Mouse (Mus musculus): Measurements from ENCODE around the gene Meis1.

Meis1 gene

GRCm38 (mm10) chr11:18990244-18990677 lies 28.5 kb downstream of the Meis1 start:
- 67% methylated on average over 6 of the region's 6 CpGs for WGBS

- WGBS = 44% methylated on average over 6 of the region's 6 CpGs
Observed at GRCm38 (mm10) chr11:18989669-18990243, 29.0 kb downstream of the Meis1 start.

- WGBS = 75% methylated on average over 4 of the region's 4 CpGs
Observed at GRCm38 (mm10) chr11:18988637-18989263, 30.0 kb downstream of the Meis1 start.

GRCm38 (mm10) chr11:18983813-18984212 lies 35.0 kb downstream of the Meis1 start:
- WGBS = 81% methylated on average over 2 of the region's 2 CpGs

- WGBS = 92% methylated on average over 7 of the region's 7 CpGs
Observed at GRCm38 (mm10) chr11:18983294-18983693, 35.5 kb downstream of the Meis1 start.

GRCm38 (mm10) chr11:18982331-18982730 lies 36.5 kb downstream of the Meis1 start:
- WGBS = 70% methylated on average over 3 of the region's 3 CpGs

GRCm38 (mm10) chr11:18981367-18981766 lies 37.4 kb downstream of the Meis1 start:
- 79% methylated on average over 4 of the region's 4 CpGs for WGBS

GRCm38 (mm10) chr11:18980615-18981014 lies 38.2 kb downstream of the Meis1 start:
- WGBS = 56% methylated on average over 5 of the region's 5 CpGs

- 83% methylated on average over 1 of the region's 1 CpGs for WGBS
Observed at GRCm38 (mm10) chr11:18975087-18975486, 43.7 kb downstream of the Meis1 start.

GRCm38 (mm10) chr11:18973808-18974207 lies 45.0 kb downstream of the Meis1 start:
- 68% methylated on average over 3 of the region's 3 CpGs for WGBS

GRCm38 (mm10) chr11:18971551-18971950 lies 47.2 kb downstream of the Meis1 start:
- 74% methylated on average over 3 of the region's 3 CpGs for whole genome bisulfite sequencing

GRCm38 (mm10) chr11:18969920-18970336 lies 48.9 kb downstream of the Meis1 start:
- 80% methylated on average over 2 of the region's 2 CpGs for WGBS

- WGBS = 64% methylated on average over 5 of the region's 5 CpGs
Observed at GRCm38 (mm10) chr11:18964418-18964817, 54.4 kb downstream of the Meis1 start.

- WGBS = 77% methylated on average over 15 of the region's 15 CpGs
Observed at GRCm38 (mm10) chr11:18963202-18964136, 55.3 kb downstream of the Meis1 start.

- WGBS = 88% methylated on average over 1 of the region's 1 CpGs
Observed at GRCm38 (mm10) chr11:18959465-18959864, 59.3 kb downstream of the Meis1 start.

GRCm38 (mm10) chr11:18957805-18958770 lies 60.7 kb downstream of the Meis1 start:
- WGBS = 63% methylated on average over 12 of the region's 12 CpGs

- 65% methylated on average over 12 of the region's 12 CpGs for WGBS
Observed at GRCm38 (mm10) chr11:18957097-18957804, 61.5 kb downstream of the Meis1 start.

GRCm38 (mm10) chr11:18955969-18956368 lies 62.8 kb downstream of the Meis1 start:
- 75% methylated on average over 7 of the region's 7 CpGs for WGBS

GRCm38 (mm10) chr11:18954852-18955251 lies 63.9 kb downstream of the Meis1 start:
- WGBS = 96% methylated on average over 2 of the region's 2 CpGs

GRCm38 (mm10) chr11:18953892-18954291 lies 64.9 kb downstream of the Meis1 start:
- 97% methylated on average over 7 of the region's 7 CpGs for WGBS

All from cerebral cortex, adult 2 months (tissue).